Mouse (Mus musculus): ENCODE data around the gene Mknk2.
A peak's percentile ranks its signal among the peaks of the same experiment; 100 is the strongest.
"Not testable (repeated sequence)": the region's sequence is repeated elsewhere in the genome, so short reads cannot be mapped to it uniquely, and the experiment has no call there.

The Mknk2 gene

DNA sequence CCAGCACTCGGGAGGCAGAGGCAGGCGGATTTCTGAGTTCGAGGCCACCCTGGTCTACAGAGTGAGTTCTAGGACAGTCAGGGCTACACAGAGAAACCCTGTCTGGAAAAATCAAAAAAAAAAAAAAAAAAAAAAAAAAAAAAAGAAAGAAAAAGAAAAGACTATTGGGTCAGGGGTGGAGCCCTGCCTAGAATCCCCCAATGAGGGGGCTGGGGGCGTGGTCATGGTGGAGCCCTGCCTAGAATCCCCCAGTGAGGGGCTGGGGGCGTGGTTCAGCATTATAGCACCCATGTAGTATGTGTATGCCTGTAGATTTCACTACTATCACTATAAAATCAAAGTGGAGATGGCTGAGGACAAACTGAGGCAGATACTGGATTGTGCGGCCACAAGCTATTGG, 28.0 kb downstream of the Mknk2 start:
- not testable (repeated sequence) for DNase-seq

DNA sequence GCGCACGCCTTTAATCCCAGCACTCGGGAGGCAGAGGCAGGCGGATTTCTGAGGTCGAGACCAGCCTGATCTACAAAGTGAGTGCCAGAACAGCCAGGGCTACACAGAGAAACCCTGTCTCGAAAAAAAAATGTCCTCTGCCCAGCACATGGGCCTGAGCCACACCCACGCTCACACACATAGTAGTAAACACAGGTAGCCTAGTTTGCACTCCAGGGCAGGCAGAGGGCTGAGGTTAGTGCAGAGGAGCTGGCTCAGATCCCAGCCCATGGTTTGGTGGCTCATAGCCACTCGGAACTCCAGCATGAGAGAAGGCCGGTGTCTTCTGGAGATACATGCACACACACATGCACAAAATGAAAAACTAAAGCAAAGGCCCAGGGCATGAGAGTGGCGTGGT, 31.0 kb downstream of the Mknk2 start:
- DNase-seq: no peak

DNA sequence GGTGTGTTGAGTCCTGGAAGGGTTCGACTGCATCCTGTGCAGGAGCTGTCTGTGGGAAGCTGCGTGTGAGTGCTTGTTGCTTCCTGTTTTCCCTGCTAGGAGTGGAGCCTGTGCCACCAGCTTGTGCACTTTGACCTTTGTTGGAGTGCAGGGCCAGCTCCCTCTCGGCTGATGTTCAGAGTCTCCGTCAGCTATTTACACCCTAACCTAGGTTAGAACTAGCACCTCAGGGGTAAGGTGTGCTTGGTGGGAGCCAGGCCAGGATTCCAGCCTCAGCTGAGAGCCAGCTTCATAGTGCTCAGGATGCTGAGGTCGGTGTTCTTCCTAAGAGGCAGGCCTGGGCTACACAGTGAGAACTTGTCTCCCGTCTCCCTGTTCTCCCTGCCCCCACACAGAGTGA, 42.6 kb downstream of the Mknk2 start:
- DNase-seq: no peak

- no peak for DNase-seq
These were observed 49.0 kb downstream of the Mknk2 start for GRCm38 (mm10) chr10:80628925-80629324.

GRCm38 (mm10) chr10:80627685-80628084, 50.2 kb downstream of the Mknk2 start:
- peak; percentile 38 for DNase-seq

GRCm38 (mm10) chr10:80625764-80626163, 52.1 kb downstream of the Mknk2 start:
- DNase-seq: no peak

DNA sequence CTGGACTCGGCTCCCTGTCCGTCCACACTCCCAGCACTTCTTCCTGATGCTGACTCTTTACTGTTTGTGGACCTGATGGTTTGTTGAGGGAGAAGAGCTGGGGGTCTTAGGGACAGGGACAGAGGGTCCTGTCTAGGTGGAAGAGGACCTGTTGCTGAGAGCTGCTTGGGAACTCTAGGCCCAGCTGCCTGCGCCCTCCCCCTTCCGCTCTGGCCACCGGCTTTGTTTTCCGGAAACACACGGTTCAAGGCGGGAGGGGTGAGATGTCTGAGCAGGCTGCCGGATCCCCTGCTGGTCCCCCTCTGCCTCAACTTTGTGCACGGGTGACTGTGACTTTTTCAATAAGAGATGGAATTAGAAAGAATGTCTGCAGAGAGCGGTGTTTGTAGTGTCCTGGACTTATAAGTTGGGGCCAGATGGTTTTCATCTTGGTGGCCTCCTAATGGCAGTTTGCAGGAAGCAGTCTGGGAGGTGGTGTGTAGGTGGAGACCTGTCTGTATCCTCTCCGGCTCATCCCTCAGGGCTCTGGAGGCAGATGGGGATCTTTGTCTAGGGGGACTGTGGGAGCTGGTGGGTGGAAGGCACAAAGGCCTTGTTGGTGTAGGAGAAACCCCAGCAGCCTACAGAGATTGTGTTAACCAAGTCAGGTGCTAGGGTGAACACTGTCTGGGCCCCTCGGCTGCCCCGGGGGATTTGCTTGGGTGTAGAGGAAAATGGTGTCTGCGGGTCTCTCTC, 54.3 kb downstream of the Mknk2 start:
- DNase-seq: peak; percentile 63

- DNase-seq: peak; percentile 69
These were observed 55.1 kb downstream of the Mknk2 start, which contains the start of gene Csnk1g2 for GRCm38 (mm10) chr10:80622661-80623456. Gene Csnk1g2 (plus strand): TSS chr10:80622838.

- DNase-seq: peak; percentile 99
These were observed 55.8 kb downstream of the Mknk2 start for GRCm38 (mm10) chr10:80621940-80622660.

GRCm38 (mm10) chr10:80621690-80621939, 56.3 kb downstream of the Mknk2 start:
- DNase-seq: no peak

- no peak for DNase-seq
These were observed 56.9 kb downstream of the Mknk2 start for GRCm38 (mm10) chr10:80620796-80621689.

- DNase-seq: no peak
These were observed 57.5 kb downstream of the Mknk2 start for GRCm38 (mm10) chr10:80620365-80620764.

DNA sequence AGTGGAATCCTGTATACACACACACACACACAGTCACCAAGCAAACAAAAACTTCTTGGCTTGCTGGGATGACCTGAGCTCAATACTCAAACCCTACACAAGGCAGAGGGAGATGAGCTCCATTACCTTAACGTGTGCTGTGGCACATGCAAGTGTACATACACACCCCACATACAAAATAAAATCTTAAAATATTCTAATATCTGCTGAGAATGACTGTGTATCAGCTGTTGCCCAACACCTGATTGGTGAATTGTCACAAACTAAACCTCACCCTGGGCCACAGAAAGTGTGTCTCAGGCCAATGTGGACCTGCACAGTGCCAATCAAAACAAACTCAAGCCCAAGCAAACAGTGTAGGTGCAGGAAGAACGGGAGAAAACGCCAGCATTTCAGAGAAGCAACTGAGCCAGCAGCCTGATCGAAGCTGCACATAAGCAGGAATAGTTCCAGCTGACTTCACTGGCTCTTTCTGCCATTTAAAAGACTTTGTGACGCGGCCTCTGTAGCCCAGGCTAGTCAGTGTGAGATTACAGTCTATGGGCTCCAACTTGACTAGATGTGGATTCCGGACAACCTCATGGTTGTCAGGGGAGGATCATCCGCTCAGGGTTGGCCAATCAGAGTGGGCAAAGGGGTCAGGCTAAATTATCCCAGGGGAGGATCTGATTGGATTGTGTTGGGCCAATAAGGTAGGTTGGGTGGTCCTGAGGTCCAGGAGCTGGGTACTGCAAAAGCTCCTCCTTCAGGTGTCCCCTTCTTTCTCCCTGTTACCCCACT, 58.3 kb downstream of the Mknk2 start:
- no peak for DNase-seq

- no peak for DNase-seq
These were observed 59.7 kb downstream of the Mknk2 start for GRCm38 (mm10) chr10:80618181-80618580.

Data from liver (tissue).